Mouse (Mus musculus): ENCODE measurements around the gene Susd6. TPM values are rescaled to one million over a fixed set of nuclear protein-coding genes. Genes with fewer than 3 reads are reported as not detected.

Susd6 gene
- total and polyA plus RNA-seq, 3 experiments: 7.8 to 11.0 (median 8.7) TPM

GRCm38 (mm10) chr12:80857636-80858293 is 67.5 kb downstream of the Susd6 start:
- dilution Hi-C loops (cut with MboI; ENCODE audit: extremely low pct_ligation_motif_present, extremely low pct_unique_long_range_greater_than_20kb, low sequenced_read_pairs): no loop called here
- DNase-seq (ENCODE audit: extremely low read depth): no peak
- peaks cover 2 to 28% of the 10 kb centered on the region in 2 experiments; a peak in 3 of 4 replicates for H3K4me1 ChIP-seq (ENCODE audit: control insufficient read depth in 1 of 2, insufficient read depth in 2 of 2)

GRCm38 (mm10) chr12:80858307-80858706 is 68.0 kb downstream of the Susd6 start:
- dilution Hi-C loops (cut with MboI; ENCODE audit: extremely low pct_ligation_motif_present, extremely low pct_unique_long_range_greater_than_20kb, low sequenced_read_pairs): no loop called here
- Histone ChIP-seq H3K4me2 (ENCODE audit: insufficient read depth, low read depth, poor library complexity, severe bottlenecking) (no peak overlapping the region), H3K9ac (ENCODE audit: insufficient read depth, low read depth) (no peak overlapping the region), H3K4me1 (ENCODE audit: control insufficient read depth in 1 of 2, insufficient read depth in 2 of 2) (peaks cover 2 to 25% of the 10 kb centered on the region in 2 experiments; a peak in 3 of 4 replicates), H3K27ac (ENCODE audit: insufficient read depth, low read depth) (no peak overlapping the region), H3K79me2 (replicated peaks; ENCODE audit: control insufficient read depth, extremely low read depth, insufficient read depth, poor library complexity, severe bottlenecking) (0 out of 2 replicates have a peak, but pooled peaks cover 4% of the 10 kb centered on the region), H3K4me3 (replicated peaks in 1 of 3; ENCODE audit: low read depth in 2 of 3, low read length in 2 of 3, poor library complexity in 1 of 3) (no peak overlapping the region), H3K36me3 (replicated peaks in 1 of 2; ENCODE audit: control insufficient read depth in 1 of 2, insufficient read depth in 1 of 2, low read length in 1 of 2) (peaks cover 0 to 23% of the 10 kb centered on the region in 2 experiments), H3K27me3 (replicated peaks) (no peaks in the 10 kb centered on the region), H3K9me3 (replicated peaks; ENCODE audit: low read length) (no peaks in the 10 kb centered on the region)
- no peak for TF ChIP-seq HCFC1 (IDR thresholded peaks at IDR 0.05; ENCODE audit: low read depth, low read length)
- TF ChIP-seq TCF12 (IDR thresholded peaks at IDR 0.05; ENCODE audit: low read depth, low read length): no peak
- no peak for TF ChIP-seq MAX (IDR thresholded peaks at IDR 0.05; ENCODE audit: low read length)
- TF ChIP-seq ETS1 (conservative IDR thresholded peaks at IDR 0.05; ENCODE audit: low read depth, low read length): no peak
- TF ChIP-seq TBP (conservative IDR thresholded peaks at IDR 0.05; ENCODE audit: low read depth, low read length): no peak
- TF ChIP-seq JUN (IDR thresholded peaks at IDR 0.05; ENCODE audit: insufficient read depth, low read depth, low read length): no peak
- TF ChIP-seq MAFK (IDR thresholded peaks at IDR 0.05; ENCODE audit: insufficient replicate concordance, low read length): no peak
- TF ChIP-seq PAX5 (IDR thresholded peaks at IDR 0.05; ENCODE audit: low read length): no peak
- TF ChIP-seq UBTF (IDR thresholded peaks at IDR 0.05; ENCODE audit: low read depth, low read length): no peak
- TF ChIP-seq CTCF (conservative IDR thresholded peaks at IDR 0.05 in 1 of 2, IDR thresholded peaks at IDR 0.05 in 1 of 2; ENCODE audit: low read depth in 2 of 2, low read length in 2 of 2): no peak
- no peak for TF ChIP-seq MAZ (IDR thresholded peaks at IDR 0.05; ENCODE audit: low read depth, low read length)
- no peak for DNase-seq (ENCODE audit: extremely low read depth)
- in situ Hi-C loops (cut with MboI; ENCODE audit: low pct_ligation_motif_present, low pct_unique_long_range_greater_than_20kb, low sequenced_read_pairs): no loop called here

More at GRCm38 (mm10) chr12:80857636-80858293, 67.5 kb downstream of the Susd6 start:
- peaks cover 0 to 20% of the 10 kb centered on the region in 2 experiments for H3K36me3 ChIP-seq (replicated peaks in 1 of 2; ENCODE audit: control insufficient read depth in 1 of 2, insufficient read depth in 1 of 2, low read length in 1 of 2)
- H3K9me3 ChIP-seq (replicated peaks; ENCODE audit: low read length): no peaks in the 10 kb centered on the region
- no peak overlapping the region for H3K4me3 ChIP-seq (replicated peaks in 1 of 3; ENCODE audit: low read depth in 2 of 3, low read length in 2 of 3, poor library complexity in 1 of 3)
- TF ChIP-seq MXI1 (IDR thresholded peaks at IDR 0.05; ENCODE audit: low read depth, low read length): no peak
- no peak for TF ChIP-seq TCF12 (IDR thresholded peaks at IDR 0.05; ENCODE audit: low read depth, low read length)
- TF ChIP-seq MAFK (IDR thresholded peaks at IDR 0.05; ENCODE audit: insufficient replicate concordance, low read length): no peak
- no peak for TF ChIP-seq GABPA (IDR thresholded peaks at IDR 0.05; ENCODE audit: insufficient replicate concordance, low read depth, low read length)
- no peak for TF ChIP-seq JUN (IDR thresholded peaks at IDR 0.05; ENCODE audit: insufficient read depth, low read depth, low read length)
- no peak for TF ChIP-seq E2F4 (IDR thresholded peaks at IDR 0.05; ENCODE audit: insufficient replicate concordance, low read depth, low read length)
- no peak for TF ChIP-seq MEF2A (IDR thresholded peaks at IDR 0.05; ENCODE audit: borderline replicate concordance, low read depth, low read length)
- no peak for TF ChIP-seq POLR2AphosphoS2 (IDR thresholded peaks at IDR 0.05; ENCODE audit: low read depth, low read length)
- in situ Hi-C loops (cut with MboI; ENCODE audit: low pct_ligation_motif_present, low pct_unique_long_range_greater_than_20kb, low sequenced_read_pairs): no loop called here
- H3K79me2 ChIP-seq (replicated peaks; ENCODE audit: control insufficient read depth, extremely low read depth, insufficient read depth, poor library complexity, severe bottlenecking): 0 out of 2 replicates have a peak, but pooled peaks cover 4% of the 10 kb centered on the region
- no peaks in the 10 kb centered on the region for H3K27me3 ChIP-seq (replicated peaks)
- no peak overlapping the region for H3K27ac ChIP-seq (ENCODE audit: insufficient read depth, low read depth)
- H3K4me2 ChIP-seq (ENCODE audit: insufficient read depth, low read depth, poor library complexity, severe bottlenecking): no peak overlapping the region
- no peak overlapping the region for H3K9ac ChIP-seq (ENCODE audit: insufficient read depth, low read depth)

Data from CH12.LX (cell line).